Mouse (Mus musculus): ENCODE measurements at regions not wholly inside any gene's neighbourhood (a gene's known extent, or its start where the extent isn't known, plus 50 kb on each side); places are given as distances from the start of the nearest gene placed in this dataset.

DNA sequence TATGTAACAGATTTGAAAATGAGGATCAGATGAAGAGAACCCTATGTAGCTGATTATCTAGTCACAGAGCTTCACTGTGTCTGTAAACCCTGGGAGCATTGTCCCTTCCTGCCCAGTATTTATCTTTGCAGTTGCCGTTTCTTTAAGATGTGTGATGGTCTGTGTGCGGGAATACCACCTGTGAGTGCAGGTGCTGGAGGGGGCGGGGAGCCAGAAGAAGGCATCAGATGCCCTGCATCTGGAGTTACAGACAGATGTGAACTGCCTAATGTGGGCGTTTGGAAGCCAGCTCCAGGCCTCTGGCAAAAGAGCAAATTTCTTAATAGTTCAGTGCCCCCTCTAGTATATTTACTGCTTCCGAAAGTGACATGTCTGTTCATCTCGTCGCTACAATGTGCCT is 193.1 kb downstream of the Diras2 start:
- TF ChIP-seq CTCF (IDR thresholded peaks at IDR 0.05; ENCODE audit: low read depth, low read length) (no peak), POLR2A (IDR thresholded peaks at IDR 0.05; ENCODE audit: extremely low read depth, insufficient read depth, low read length) (no peak)

Data from liver, adult 2 months (tissue).